Mouse (Mus musculus): ENCODE data around the gene Grsf1. TPM values are rescaled to one million over a fixed set of nuclear protein-coding genes. Genes with fewer than 3 reads are reported as not detected.

Grsf1 gene
- polyA plus RNA-seq, 1 experiment, result 22.7 TPM

DNA sequence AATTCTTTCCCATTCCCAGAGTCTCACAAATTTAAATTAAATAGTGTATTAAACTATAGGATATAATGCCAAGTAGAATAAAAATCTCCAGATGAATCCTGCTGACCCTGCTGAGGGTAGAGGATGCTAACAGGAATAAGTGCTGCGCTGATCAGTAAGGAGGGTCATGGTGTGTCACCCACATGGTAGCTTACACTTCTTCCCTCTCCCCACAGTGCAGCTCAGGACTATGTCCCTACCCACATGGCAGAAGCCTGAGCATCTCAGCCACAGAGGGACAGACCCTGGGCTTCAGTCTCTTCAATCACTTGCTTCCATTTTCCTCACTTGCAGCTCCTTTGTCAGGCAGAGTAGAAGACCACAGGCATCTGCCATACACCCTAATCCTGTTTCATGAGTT is 18.1 kb downstream of the Grsf1 start:
- Histone ChIP-seq H3K4me1 (ENCODE audit: control insufficient read depth, insufficient read depth, low read length) (no peaks in the 10 kb centered on the region), H3K27ac (ENCODE audit: control insufficient read depth, insufficient read depth, low read depth, low read length, poor library complexity) (no peak overlapping the region), H3K4me3 (replicated peaks; ENCODE audit: control insufficient read depth, low read depth, low read length) (no peak overlapping the region)
- TF ChIP-seq CTCF (IDR thresholded peaks at IDR 0.05; ENCODE audit: control insufficient read depth, insufficient read depth, low read length), result no peak
- no peak for TF ChIP-seq POLR2A (IDR thresholded peaks at IDR 0.05; ENCODE audit: borderline replicate concordance, control insufficient read depth, low read depth, low read length)
- 91% methylated on average over 1 of the region's 1 CpGs for WGBS

DNA sequence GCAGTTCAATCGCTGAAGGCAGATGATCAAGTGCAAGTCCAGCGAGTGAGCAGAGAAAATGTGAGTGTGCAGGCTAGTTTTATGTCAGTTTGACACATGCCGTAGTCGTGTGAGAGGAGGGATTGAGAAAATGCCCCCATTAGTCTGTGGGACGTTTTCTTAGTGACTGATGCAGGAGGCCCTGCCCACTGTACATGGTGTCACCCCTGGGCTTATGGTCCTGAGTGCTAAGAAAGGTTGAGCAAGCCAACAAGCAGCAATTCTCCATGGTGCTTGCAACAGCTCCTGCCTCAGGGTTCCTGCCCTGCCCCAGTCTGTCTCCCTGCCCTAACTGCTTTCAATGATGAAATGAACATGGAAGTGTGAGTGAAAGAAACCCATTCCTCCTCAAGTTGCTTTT is 23.4 kb downstream of the Grsf1 start:
- Histone ChIP-seq H3K4me1 (ENCODE audit: control insufficient read depth, insufficient read depth, low read length) (peaks cover 2% of the 10 kb centered on the region; the same call in 1 of the 2 replicates), H3K4me3 (replicated peaks; ENCODE audit: control insufficient read depth, low read depth, low read length) (no peak overlapping the region), H3K27ac (ENCODE audit: control insufficient read depth, insufficient read depth, low read depth, low read length, poor library complexity) (no peak overlapping the region)
- TF ChIP-seq CTCF (IDR thresholded peaks at IDR 0.05; ENCODE audit: control insufficient read depth, insufficient read depth, low read length), result no peak
- no peak for TF ChIP-seq POLR2A (IDR thresholded peaks at IDR 0.05; ENCODE audit: borderline replicate concordance, control insufficient read depth, low read depth, low read length)
- WGBS, result 68% methylated on average over 5 of the region's 5 CpGs

GRCm38 (mm10) chr5:88649250-88650173 is 26.5 kb downstream of the Grsf1 start:
- 77% methylated on average over 17 of the region's 17 CpGs for WGBS
- peaks cover 2% of the 10 kb centered on the region; the same call in 1 of the 2 replicates for H3K4me1 ChIP-seq (ENCODE audit: control insufficient read depth, insufficient read depth, low read length)
- H3K27ac ChIP-seq (ENCODE audit: control insufficient read depth, insufficient read depth, low read depth, low read length, poor library complexity), result no peak overlapping the region
- no peak overlapping the region for H3K4me3 ChIP-seq (replicated peaks; ENCODE audit: control insufficient read depth, low read depth, low read length)
- TF ChIP-seq CTCF (IDR thresholded peaks at IDR 0.05; ENCODE audit: control insufficient read depth, insufficient read depth, low read length) (no peak), POLR2A (IDR thresholded peaks at IDR 0.05; ENCODE audit: borderline replicate concordance, control insufficient read depth, low read depth, low read length) (no peak)

DNA sequence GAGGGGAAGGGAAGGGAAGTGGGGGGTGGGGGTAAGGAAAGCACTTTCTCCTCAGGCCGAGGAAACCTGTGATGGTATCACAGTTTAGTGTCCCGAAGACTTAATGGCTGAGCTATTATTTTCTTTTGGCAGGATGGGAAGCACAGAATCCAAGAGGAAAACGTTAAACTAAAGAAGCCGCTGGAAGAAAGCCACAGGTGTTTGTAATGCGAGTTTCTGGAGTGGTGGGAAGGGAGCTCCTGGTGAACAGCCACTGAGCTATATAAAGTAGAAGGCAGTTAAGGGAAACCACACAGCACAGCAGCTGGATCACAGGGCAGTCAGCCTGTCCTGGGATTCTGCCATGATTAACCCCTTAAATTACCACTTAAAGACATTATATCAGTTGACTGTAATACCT is 30.6 kb downstream of the Grsf1 start:
- Histone ChIP-seq H3K4me3 (replicated peaks; ENCODE audit: control insufficient read depth, low read depth, low read length) (no peak overlapping the region), H3K4me1 (ENCODE audit: control insufficient read depth, insufficient read depth, low read length) (no peaks in the 10 kb centered on the region), H3K27ac (ENCODE audit: control insufficient read depth, insufficient read depth, low read depth, low read length, poor library complexity) (no peak overlapping the region)
- TF ChIP-seq POLR2A (IDR thresholded peaks at IDR 0.05; ENCODE audit: borderline replicate concordance, control insufficient read depth, low read depth, low read length) (no peak), CTCF (IDR thresholded peaks at IDR 0.05; ENCODE audit: control insufficient read depth, insufficient read depth, low read length) (no peak)
- WGBS, result 58% methylated on average over 5 of the region's 5 CpGs

- 68% methylated on average over 2 of the region's 2 CpGs for WGBS
Measured at GRCm38 (mm10) chr5:88644901-88645300, 31.1 kb downstream of the Grsf1 start.

GRCm38 (mm10) chr5:88643491-88643890 is 32.5 kb downstream of the Grsf1 start:
- Histone ChIP-seq H3K4me1 (ENCODE audit: control insufficient read depth, insufficient read depth, low read length) (no peaks in the 10 kb centered on the region), H3K4me3 (replicated peaks; ENCODE audit: control insufficient read depth, low read depth, low read length) (no peak overlapping the region), H3K27ac (ENCODE audit: control insufficient read depth, insufficient read depth, low read depth, low read length, poor library complexity) (no peak overlapping the region)
- TF ChIP-seq POLR2A (IDR thresholded peaks at IDR 0.05; ENCODE audit: borderline replicate concordance, control insufficient read depth, low read depth, low read length), result no peak
- no peak for TF ChIP-seq CTCF (IDR thresholded peaks at IDR 0.05; ENCODE audit: control insufficient read depth, insufficient read depth, low read length)
- WGBS, result 84% methylated on average over 9 of the region's 9 CpGs

More at GRCm38 (mm10) chr5:88644901-88645300, 31.1 kb downstream of the Grsf1 start:
- TF ChIP-seq POLR2A (IDR thresholded peaks at IDR 0.05; ENCODE audit: borderline replicate concordance, control insufficient read depth, low read depth, low read length) (no peak), CTCF (IDR thresholded peaks at IDR 0.05; ENCODE audit: control insufficient read depth, insufficient read depth, low read length) (no peak)
- no peaks in the 10 kb centered on the region for H3K4me1 ChIP-seq (ENCODE audit: control insufficient read depth, insufficient read depth, low read length)
- H3K4me3 ChIP-seq (replicated peaks; ENCODE audit: control insufficient read depth, low read depth, low read length), result no peak overlapping the region
- no peak overlapping the region for H3K27ac ChIP-seq (ENCODE audit: control insufficient read depth, insufficient read depth, low read depth, low read length, poor library complexity)

DNA sequence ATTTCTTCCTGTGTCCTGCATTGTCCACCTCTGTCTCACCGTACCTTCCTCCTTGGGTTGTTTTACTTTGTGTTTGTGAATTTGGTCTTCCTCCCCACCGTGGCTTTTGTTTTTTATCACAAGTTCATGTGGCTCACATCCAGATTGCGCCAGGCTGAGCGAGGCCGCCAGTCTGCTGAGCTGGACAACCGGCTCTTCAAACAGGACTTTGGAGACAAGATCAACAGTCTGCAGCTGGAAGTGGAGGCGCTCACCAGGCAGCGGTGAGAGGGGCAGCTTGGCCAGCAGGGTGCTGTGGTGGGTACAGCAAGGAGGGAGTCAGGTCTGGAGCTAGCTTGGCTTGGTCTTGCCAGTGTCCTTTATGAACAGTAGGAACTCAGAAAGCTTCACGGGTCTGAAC is 33.2 kb downstream of the Grsf1 start:
- WGBS, result 73% methylated on average over 9 of the region's 9 CpGs
- Histone ChIP-seq H3K27ac (ENCODE audit: control insufficient read depth, insufficient read depth, low read depth, low read length, poor library complexity) (no peak overlapping the region), H3K4me3 (replicated peaks; ENCODE audit: control insufficient read depth, low read depth, low read length) (no peak overlapping the region), H3K4me1 (ENCODE audit: control insufficient read depth, insufficient read depth, low read length) (no peaks in the 10 kb centered on the region)
- TF ChIP-seq POLR2A (IDR thresholded peaks at IDR 0.05; ENCODE audit: borderline replicate concordance, control insufficient read depth, low read depth, low read length) (no peak), CTCF (IDR thresholded peaks at IDR 0.05; ENCODE audit: control insufficient read depth, insufficient read depth, low read length) (no peak)

- Histone ChIP-seq H3K4me1 (ENCODE audit: control insufficient read depth, insufficient read depth, low read length) (peaks cover 1% of the 10 kb centered on the region; the same call in 1 of the 2 replicates), H3K4me3 (replicated peaks; ENCODE audit: control insufficient read depth, low read depth, low read length) (no peak overlapping the region), H3K27ac (ENCODE audit: control insufficient read depth, insufficient read depth, low read depth, low read length, poor library complexity) (no peak overlapping the region)
- 85% methylated on average over 5 of the region's 5 CpGs for WGBS
- TF ChIP-seq POLR2A (IDR thresholded peaks at IDR 0.05; ENCODE audit: borderline replicate concordance, control insufficient read depth, low read depth, low read length), result no peak
- no peak for TF ChIP-seq CTCF (IDR thresholded peaks at IDR 0.05; ENCODE audit: control insufficient read depth, insufficient read depth, low read length)
Measured at GRCm38 (mm10) chr5:88634076-88634475, 41.9 kb downstream of the Grsf1 start.
